Comparison of ENCODE assay signal across 1 mouse cellular context in genomic region chr11:48833078-48833730, GRCm38 (mm10).
A peak's percentile ranks its signal among the peaks of the same experiment; 100 is the strongest.
TF ChIP-seq lines count a peak whose summit lies in the region.

No protein-coding gene starts in this region.

TF ChIP-seq in CH12.LX, 34 proteins besides CTCF, POLR2A, EP300 and RAD21 (continued from another document):
- TF ChIP-seq SIN3A (IDR thresholded peaks at IDR 0.05; ENCODE audit: low read length) (peak; percentile 94), IRF4 (IDR thresholded peaks at IDR 0.05; ENCODE audit: low read depth, low read length) (no peak), BHLHE40 (IDR thresholded peaks at IDR 0.05; ENCODE audit: low read depth, low read length) (no peak), TCF12 (IDR thresholded peaks at IDR 0.05; ENCODE audit: low read depth, low read length) (no peak), ZNF384 (IDR thresholded peaks at IDR 0.05; ENCODE audit: low read depth, low read length) (no peak), MXI1 (IDR thresholded peaks at IDR 0.05; ENCODE audit: low read depth, low read length) (peak; percentile 74), NELFE (IDR thresholded peaks at IDR 0.05; ENCODE audit: low read depth, low read length) (peak; percentile 31; the same call in 1 of the 2 replicates), JUN (IDR thresholded peaks at IDR 0.05; ENCODE audit: insufficient read depth, low read depth, low read length) (no peak), E2F4 (IDR thresholded peaks at IDR 0.05; ENCODE audit: insufficient replicate concordance, low read depth, low read length) (no peak), SMC3 (IDR thresholded peaks at IDR 0.05; ENCODE audit: low read depth, low read length) (no peak)
